Mouse (Mus musculus) bone marrow, adult 2 months (tissue): ENCODE data around the gene Fsd2. TPM values are rescaled to one million over a fixed set of nuclear protein-coding genes. Genes with fewer than 3 reads are reported as not detected.

Experiments
- H3K27ac ChIP-seq: fragments of 200-500 bp; 2 replicates; pipeline ENCODE4 v1.5.1; 2012; ENCODE audit warnings: low read depth, mild to moderate bottlenecking, control low read depth, inconsistent platforms, low read length; ENCODE audit not compliant: control insufficient read depth, poor library complexity, insufficient read depth
- H3K4me1 ChIP-seq: fragments of 200-500 bp; 2 replicates; pipeline ENCODE4 v1.6.1; 2011; ENCODE audit warnings: low read length; ENCODE audit not compliant: control insufficient read depth, insufficient read depth
- H3K4me3 ChIP-seq: fragments of 200-500 bp; replicated peaks from 2 replicates; pipeline ENCODE3; 2011; ENCODE audit warnings: mild to moderate bottlenecking, low read depth, low read length, control low read depth; ENCODE audit not compliant: control insufficient read depth
- CTCF ChIP-seq: fragments of 200-500 bp; IDR thresholded peaks from 2 replicates; pipeline ENCODE4 v1.5.1; 2011; ENCODE audit warnings: low read length, control low read depth; ENCODE audit not compliant: control insufficient read depth, insufficient read depth
- POLR2A ChIP-seq: fragments of 200-500 bp; IDR thresholded peaks from 2 replicates; pipeline ENCODE4 v1.6.1; 2011; ENCODE audit warnings: low read depth, mild to moderate bottlenecking, control low read depth, low read length, borderline replicate concordance; ENCODE audit not compliant: control insufficient read depth
- WGBS: fragments of 180-500 bp; shearing (Covaris S2); methylation state at CpG from one replicate; pipeline ENCODE4 v1.1.7; 2018; 5-methylcytosine and 5-hydroxymethylcytosine counted together
- polyA plus RNA-seq: library from polyadenylated mRNA; stranded (reverse); fragments of >200 nt; gene quantifications from 2 replicates; pipeline ENCODE4 v1.2.4, GENCODE M21; 2011; ENCODE audit warnings: low replicate concordance; ENCODE audit not compliant: missing spikeins, insufficient read depth, insufficient read length

Fsd2 gene
- 0.75 and 1.1 TPM in 2 replicates for polyA plus RNA-seq

DNA sequence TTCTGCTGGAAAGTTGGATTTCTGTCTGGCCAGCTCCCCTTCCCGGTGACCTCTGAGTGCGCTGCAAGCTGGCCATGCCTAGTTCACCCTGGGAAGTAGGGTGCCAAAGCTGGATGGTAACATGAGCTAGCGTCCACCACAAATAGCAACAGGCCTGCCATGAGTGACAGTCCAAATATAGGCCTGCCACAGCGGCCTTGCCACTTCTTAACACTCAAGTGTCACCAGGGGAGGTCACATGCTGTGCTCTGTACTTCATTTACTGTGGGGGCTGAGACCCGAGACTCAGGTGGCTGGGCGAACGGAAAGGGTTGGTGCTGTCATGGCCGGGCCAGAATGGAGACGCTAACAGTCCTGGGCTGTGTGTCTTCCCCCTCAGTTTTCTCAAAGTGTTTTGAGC is at the start of gene Fsd2:
Fsd2 (minus strand) TSS at position 53 of the 400 bp plus-strand sequence.
- no peak within 1 kb of the TSS for H3K27ac ChIP-seq
- no peak for TF ChIP-seq CTCF
- TF ChIP-seq POLR2A: no peak
- 87% methylated on average over 9 of the region's 9 CpGs for WGBS
- no peak within 1 kb of the TSS for H3K4me3 ChIP-seq
- H3K4me1 ChIP-seq: no peaks in the 10 kb centered on the region

GRCm38 (mm10) chr7:81615031-81615430 is 48.3 kb upstream of the Fsd2 start:
- 73% methylated on average over 9 of the region's 9 CpGs for WGBS

GRCm38 (mm10) chr7:81612856-81613635 is 46.3 kb upstream of the Fsd2 start:
- no peak overlapping the region for H3K27ac ChIP-seq
- TF ChIP-seq POLR2A (no peak), CTCF (no peak)
- H3K4me3 ChIP-seq: no peak overlapping the region
- no peaks in the 10 kb centered on the region for H3K4me1 ChIP-seq
- 83% methylated on average over 13 of the region's 13 CpGs for WGBS

More at GRCm38 (mm10) chr7:81615031-81615430, 48.3 kb upstream of the Fsd2 start:
- Histone ChIP-seq H3K4me1 (no peaks in the 10 kb centered on the region), H3K4me3 (no peak overlapping the region), H3K27ac (no peak overlapping the region)
- TF ChIP-seq CTCF: no peak
- TF ChIP-seq POLR2A: no peak

DNA sequence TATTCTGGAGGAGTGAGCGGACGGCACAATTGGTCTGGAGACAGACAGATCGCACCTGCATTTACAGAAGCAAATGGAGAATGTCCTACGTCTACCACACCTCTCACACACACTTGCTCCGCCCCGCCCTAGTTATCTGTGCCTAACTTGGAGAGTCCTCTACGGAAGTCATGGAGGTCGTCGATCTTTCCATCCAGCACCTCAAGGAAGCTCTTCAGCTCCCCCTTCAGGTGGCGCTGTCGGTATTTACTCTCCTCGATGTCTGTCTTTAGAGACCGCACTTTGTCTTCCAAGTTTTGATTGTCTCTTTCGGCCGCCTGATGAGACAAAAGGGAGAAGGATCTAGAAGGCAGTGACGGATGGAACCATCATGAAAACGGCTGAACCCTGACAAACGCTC is 43.4 kb upstream of the Fsd2 start:
- H3K27ac ChIP-seq: no peak overlapping the region
- WGBS: 55% methylated on average over 18 of the region's 18 CpGs
- no peaks in the 10 kb centered on the region for H3K4me1 ChIP-seq
- TF ChIP-seq CTCF: peak; percentile 24; the same call in 1 of the 2 replicates
- no peak for TF ChIP-seq POLR2A
- H3K4me3 ChIP-seq: no peak overlapping the region

DNA sequence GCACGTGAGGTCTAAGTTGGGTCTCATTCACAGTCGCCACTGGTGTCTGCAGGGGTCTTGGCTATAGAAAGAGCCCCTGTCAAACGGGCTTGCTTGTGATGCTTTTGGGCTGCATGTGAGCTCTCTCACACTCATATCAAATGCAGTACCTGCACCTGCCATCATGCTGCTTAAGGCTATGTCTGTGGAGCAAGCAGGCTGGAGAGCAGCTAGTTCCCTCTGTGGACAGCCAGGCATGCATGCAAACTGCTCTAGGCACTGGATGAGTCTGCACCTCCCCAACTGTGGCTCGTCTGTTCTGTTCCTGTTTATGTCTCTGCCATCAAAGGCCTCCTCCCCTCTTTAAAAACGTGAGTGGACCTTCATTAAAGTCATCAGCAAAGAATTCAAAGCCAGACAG is 39.7 kb upstream of the Fsd2 start:
- 47% methylated on average over 5 of the region's 5 CpGs for WGBS
- H3K4me1 ChIP-seq: no peaks in the 10 kb centered on the region
- H3K4me3 ChIP-seq: no peak overlapping the region
- no peak overlapping the region for H3K27ac ChIP-seq
- TF ChIP-seq CTCF (no peak), POLR2A (no peak)

DNA sequence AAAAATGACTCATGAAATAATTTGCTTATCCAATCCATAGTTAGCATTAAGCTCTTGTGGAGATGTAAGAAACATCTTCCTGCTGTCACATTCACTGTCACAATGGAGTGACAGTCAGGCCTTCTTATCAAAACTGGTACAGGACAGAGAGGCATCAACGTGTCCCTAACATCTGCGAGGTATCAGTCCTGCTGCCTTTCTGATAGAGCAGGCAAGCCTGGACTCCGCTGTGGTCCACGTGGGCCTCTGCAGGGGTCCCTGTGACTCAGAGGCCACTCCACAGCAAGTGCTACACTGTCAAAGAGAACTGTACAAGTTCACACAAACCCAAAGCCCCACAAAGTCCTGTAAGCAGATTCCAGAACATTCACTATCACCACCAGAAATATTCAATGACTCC is 38.7 kb upstream of the Fsd2 start:
- H3K27ac ChIP-seq: no peak overlapping the region
- no peak for TF ChIP-seq CTCF
- TF ChIP-seq POLR2A: no peak
- WGBS: 57% methylated on average over 4 of the region's 4 CpGs

DNA sequence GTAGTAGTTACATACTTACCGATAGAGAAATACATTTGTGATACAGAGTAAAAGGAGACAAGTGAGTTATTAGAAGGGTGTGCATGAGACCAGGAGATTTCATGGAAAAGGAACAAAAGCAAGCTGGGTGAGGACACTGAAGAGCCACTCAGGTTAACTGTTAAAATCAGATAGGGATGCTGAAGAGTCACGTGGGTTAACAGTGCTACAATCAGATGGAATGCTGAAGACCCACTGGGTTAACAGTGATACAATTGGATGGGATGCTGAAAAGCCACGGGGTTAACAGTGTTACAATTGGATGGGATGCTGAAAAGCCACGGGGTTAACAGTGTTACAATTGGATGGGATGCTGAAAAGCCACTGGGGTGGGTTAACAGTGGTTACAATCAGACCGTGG is 38.2 kb upstream of the Fsd2 start:
- H3K27ac ChIP-seq: no peak overlapping the region
- TF ChIP-seq CTCF (no peak), POLR2A (no peak)
- no peak overlapping the region for H3K4me3 ChIP-seq
- H3K4me1 ChIP-seq: no peaks in the 10 kb centered on the region
- 64% methylated on average over 5 of the region's 5 CpGs for WGBS

More for the DNA sequence above, 38.7 kb upstream of the Fsd2 start:
- Histone ChIP-seq H3K4me1 (no peaks in the 10 kb centered on the region), H3K4me3 (no peak overlapping the region)

GRCm38 (mm10) chr7:81599379-81600280 is 32.9 kb upstream of the Fsd2 start:
- Histone ChIP-seq H3K4me3 (no peak overlapping the region), H3K4me1 (no peaks in the 10 kb centered on the region; the same call in 1 of the 2 replicates), H3K27ac (no peak overlapping the region)
- 76% methylated on average over 8 of the region's 8 CpGs for WGBS
- TF ChIP-seq CTCF: no peak
- TF ChIP-seq POLR2A: no peak
